Mouse (Mus musculus) ovary, postnatal 36 days (tissue): ENCODE results near the gene Orc3.
"Not testable (repeated sequence)": the region's sequence is repeated elsewhere in the genome, so short reads cannot be mapped to it uniquely, and the experiment has no call there.

Source experiments
- DNase-seq: peaks from one replicate; pipeline ENCODE4 v3.0.0; 2022; ENCODE audit warnings: low spot score, mixed read lengths

Gene Orc3

GRCm38 (mm10) chr4:34582476-34582875 lies 32.3 kb downstream of the Orc3 start:
- no peak for DNase-seq

DNA sequence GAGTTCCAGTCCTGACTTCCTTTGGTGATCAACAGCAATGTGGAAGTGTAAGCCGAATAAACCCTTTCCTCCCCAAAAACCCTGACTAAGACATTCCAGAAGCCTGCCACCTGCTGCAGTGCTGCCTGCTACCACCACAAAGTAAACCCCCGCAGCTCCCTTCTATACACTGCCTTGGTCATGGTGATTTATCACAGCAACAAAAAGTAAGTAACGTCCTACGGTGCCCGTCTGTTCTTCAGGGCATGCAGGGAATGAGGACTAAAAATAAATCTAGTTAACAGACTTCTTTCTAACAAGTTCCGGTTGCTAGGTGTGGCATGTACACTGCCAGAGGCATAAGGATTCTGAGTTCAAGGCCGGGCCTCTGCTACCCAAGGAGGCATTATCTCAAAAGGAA lies 32.8 kb downstream of the Orc3 start:
- no peak for DNase-seq

- DNase-seq = not testable (repeated sequence)
Measured at GRCm38 (mm10) chr4:34581489-34581888, 33.3 kb downstream of the Orc3 start.

GRCm38 (mm10) chr4:34579215-34579614 lies 35.5 kb downstream of the Orc3 start:
- DNase-seq = no peak

- no peak for DNase-seq
Measured at GRCm38 (mm10) chr4:34577028-34577427, 37.7 kb downstream of the Orc3 start.

DNA sequence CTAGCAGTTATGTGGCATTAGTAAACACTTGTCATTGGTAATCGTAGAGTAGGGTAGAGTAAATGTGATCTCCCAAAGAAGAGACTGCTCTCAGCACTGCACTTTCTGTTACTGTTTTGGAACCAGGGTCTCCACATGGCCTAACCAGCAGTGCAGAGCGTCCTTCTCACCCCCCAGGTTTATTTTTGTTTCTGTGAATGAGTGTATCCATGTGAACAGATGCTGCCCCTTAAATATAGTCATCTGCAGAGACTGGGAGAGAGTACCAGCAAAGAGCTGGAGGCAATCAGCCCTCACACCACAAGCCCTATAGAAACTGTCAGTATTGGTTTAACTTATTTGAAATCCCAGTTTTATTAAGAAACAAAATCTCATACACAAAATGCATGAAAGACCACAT lies 41.9 kb downstream of the Orc3 start:
- DNase-seq = no peak

DNA sequence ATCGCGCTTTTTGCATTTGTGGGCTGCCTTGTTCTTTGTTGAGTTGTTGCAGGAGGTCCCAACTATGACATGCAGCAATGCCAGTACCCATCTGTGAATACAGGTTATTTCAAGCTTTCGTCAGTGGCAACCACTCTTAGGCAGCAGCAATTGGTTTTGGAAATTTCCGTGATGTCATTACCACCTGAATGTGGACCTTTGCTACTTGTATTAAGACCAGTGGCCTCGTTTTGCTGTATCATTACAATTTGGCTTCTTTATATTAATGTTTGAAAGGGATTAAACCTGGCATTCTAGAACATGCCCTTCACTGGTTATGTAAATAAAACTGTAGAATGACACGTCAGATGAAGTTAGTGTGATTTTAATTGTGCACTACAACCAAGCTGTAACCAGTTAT lies 48.5 kb downstream of the Orc3 start:
- DNase-seq = no peak

GRCm38 (mm10) chr4:34560971-34561370 lies 53.8 kb downstream of the Orc3 start:
- no peak for DNase-seq

DNA sequence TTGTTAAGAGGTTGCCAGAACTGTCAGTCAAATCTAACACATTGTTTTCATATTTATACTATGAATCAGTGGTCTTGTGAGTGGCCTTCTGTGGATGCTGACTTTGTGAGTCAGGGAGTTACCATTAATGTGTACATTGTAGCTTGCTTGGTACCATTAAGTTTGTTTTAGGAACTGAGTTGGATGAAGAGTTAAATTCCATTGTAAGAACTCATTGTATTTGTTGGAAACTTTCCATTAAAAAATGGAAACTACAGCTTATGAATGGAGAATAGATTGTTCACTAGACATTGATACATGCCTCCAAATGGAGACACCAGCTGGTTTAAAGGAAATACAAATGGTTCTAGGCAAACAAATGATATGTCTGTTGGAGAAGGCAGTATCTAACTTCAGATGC lies 58.6 kb downstream of the Orc3 start:
- DNase-seq = no peak

GRCm38 (mm10) chr4:34555604-34556003 lies 59.1 kb downstream of the Orc3 start:
- no peak for DNase-seq

- DNase-seq = no peak
Measured at GRCm38 (mm10) chr4:34554596-34554995, 60.1 kb downstream of the Orc3 start.

DNA sequence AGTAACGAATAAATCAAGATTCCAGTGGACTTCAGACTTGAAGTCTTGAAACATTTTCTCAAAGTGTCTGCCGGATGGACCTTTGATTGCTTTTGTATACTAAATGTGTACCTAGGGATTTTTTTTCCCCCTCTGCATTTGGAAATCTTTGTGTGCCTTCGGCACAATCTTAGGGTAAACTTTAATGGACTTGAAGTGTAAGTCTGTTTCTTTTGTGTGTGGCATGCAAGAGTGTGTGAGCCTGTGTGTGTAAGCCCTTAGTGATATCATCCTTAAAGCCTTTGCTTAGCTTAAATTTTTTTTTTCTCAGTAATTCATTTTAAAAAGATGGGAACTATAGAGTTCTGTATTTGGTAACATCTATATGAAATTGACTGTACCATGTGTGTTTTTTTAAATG lies 62.8 kb downstream of the Orc3 start:
- no peak for DNase-seq

DNA sequence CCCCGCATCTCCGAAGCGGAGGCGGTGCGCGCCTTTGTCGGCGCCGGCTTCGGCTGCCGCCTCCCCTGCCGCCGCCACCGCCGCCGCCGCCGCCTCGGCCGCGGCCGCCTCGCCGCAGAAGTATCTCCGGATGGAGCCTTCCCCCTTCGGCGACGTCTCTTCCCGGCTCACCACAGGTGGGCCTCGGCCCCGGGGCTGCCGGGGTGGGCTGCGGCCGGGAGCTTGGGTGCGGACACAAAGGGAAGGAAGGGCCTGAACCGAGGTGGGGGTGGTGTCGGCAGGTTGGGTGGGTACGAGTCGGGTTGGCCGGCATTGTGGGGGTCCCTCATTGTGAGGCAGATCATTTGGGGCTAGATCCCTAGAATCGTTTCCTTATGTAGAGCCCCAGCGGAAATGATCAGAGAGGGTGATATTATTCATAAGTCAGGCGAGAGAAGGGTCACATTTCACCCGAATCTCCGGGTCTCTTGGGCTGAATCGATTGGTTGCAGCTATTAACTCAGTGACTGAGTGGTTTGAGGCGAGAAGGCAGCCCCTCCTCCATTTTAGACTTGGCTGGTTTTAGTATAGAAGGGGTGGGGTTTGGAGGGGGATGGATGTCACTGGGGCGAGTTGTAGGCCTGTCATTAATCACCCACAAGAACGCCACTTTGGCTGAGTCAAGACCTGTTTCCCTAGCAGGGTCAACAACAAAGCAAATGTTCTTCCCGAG lies 63.5 kb downstream of the Orc3 start:
- DNase-seq = peak; percentile 44

DNA sequence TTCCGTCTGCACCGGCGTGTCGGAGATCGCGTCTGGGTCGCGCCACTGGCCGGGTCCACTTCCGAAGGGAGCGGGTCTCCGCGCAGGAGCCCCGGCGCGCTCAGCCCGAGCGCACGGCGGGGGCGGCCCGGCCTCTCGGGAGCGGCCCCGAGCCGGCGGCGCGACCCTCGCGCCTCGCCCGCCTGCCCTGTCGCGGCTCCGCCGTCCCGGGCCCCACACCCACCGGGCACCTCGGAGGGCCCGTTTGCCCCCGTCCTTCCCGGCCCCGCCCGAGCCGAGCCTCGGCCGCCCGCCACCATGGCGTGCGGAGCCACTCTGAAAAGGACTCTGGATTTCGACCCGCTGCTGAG lies 64.0 kb downstream of the Orc3 start, which contains the start of gene Akirin2:
Gene Akirin2, plus strand, starts transcription at position 190 of the 350 bp plus-strand sequence.
- no peak for DNase-seq

DNA sequence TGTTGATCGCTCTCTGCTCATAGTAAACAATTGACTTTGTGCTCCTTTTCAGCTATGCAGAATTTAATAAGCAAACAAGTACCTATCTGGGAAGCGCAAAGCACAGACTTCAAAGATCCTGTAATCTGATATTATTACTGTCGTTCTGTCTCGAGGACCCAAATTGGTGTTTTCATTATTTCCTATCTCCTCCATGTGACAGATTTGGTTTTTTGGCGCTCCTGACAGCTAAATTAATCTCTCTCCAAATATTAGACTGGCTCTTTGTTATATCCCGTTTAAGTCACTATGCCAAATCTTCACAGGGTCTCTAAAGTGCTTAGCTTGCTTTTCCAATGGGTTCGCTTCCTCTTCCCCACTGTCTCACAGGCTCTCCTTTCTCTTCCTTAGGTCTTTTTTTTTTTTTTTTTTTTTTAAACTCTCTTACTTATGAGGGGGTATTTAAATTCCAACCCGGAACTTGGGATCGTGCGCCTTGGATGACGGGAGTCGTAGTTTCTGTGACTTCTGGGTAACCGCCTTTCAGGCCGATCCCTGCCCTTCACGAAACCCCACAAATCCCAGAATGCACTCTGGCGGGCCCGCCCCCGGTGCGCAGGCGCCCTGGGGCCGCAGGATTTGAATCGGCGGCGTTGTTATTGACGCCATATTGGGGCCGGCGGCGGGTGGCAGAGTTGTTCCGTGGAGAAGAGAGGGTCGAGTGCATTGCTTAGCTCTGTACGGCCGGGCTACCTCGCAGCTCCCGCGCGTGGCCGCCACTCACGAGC lies 64.6 kb downstream of the Orc3 start:
- peak; percentile 95 for DNase-seq

DNA sequence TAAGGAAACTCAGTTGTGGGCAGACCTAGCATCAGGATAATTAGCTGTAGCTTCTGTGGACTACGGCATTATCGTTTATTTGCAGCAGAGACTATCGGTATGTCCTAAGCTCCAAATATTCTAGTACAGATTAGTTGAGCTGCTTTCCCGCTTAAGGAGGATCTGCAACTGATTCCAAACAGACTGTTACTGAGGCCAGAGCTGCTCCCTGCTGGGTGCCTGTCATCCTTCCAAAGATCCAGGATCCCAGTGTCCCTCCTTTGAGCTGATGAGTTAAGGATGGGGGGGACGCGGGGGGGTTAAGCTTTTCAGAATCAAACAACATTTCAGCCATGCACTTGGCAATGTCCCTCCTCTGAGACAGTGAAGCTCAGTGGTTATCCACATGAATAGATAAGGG lies 84.8 kb downstream of the Orc3 start:
- no peak for DNase-seq

DNA sequence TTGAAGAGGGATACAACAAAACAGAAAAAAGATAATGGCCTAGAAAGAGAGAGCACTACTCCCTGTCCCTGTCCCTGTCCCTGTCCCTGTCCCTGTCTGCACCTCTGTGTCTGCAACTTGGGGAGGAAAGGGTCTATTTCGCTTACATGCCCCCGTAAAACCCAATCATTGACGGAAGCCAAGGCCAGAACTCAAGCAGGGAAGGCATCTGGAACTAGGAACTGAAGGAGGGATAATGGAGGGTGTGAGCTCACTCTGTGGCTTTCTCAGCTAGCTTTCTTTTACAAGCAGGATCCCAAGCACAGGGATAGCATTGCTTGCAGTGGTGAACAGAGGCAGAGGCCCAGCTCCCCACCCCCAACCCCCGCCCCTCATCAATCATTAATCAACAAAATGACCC lies 85.4 kb downstream of the Orc3 start:
- DNase-seq = no peak

DNA sequence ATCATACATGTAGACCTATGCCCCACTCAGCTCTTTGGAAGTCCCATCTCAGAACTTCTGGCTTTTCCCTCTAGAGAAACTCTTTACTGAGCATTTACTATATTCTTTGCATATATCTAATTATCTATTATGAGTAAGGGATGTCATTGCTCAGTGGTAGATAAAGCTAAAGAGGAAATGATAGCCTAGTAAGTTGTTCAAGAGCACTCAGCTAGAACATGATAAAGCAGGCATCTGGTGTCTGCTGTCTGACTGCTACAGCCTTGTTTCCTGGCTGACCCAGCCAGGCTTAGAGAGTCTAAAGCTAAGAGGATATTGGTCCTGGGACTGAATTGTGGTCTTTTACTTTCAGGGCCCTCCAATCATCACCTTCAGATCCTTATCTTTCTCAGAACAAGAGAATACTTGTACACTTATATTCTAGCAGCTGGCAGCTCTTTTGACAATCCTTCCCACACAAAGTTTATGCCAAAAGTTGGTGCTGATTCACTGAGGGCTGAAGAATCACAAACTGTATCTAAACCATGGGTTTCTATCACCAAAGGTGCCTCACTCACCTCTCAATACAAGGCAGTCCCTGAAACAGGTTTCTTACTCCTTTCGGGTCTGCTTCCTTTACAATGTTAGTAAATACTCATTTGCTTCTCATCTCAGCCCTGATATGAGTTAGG lies 86.2 kb downstream of the Orc3 start:
- DNase-seq = no peak

GRCm38 (mm10) chr4:34526771-34527170 lies 88.0 kb downstream of the Orc3 start:
- no peak for DNase-seq

DNA sequence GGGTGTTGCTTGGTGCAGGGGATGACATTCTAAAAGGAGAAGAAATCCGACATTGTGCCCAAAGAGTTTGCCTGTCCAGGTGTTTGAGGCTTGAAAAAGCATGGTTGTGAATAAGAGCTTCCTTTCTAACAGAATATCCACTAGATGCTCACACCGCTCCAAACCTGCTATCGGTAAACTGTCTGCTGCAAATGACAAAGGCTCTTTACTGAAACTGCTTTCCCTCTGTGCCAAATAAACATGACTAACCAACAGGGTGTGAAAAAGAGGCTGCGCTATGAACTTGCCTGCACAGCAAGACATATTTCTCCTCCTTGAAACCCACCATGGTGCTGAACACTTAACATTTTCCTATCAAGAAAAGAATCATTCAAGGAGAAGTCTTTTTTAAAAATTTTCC lies 91.2 kb downstream of the Orc3 start:
- DNase-seq = no peak

- DNase-seq = peak; percentile 14
Measured at GRCm38 (mm10) chr4:34522846-34523245, 91.9 kb downstream of the Orc3 start.
